Mouse (Mus musculus) adrenal gland, adult 10 weeks (tissue): ENCODE data around the gene Gabrd. TPM values are rescaled to one million over a fixed set of nuclear protein-coding genes. Genes with fewer than 3 reads are reported as not detected.

Source experiments
- polyA plus RNA-seq: library from polyadenylated mRNA; stranded (reverse); fragments of 350-450 nt; fragmentation: Illumina TruSeq; extraction: RNeasy Lipid Tissue Mini Kit (QIAGEN cat#74804); gene quantifications from one replicate; pipeline ENCODE4 v1.2.3, GENCODE M21; 2014; ENCODE audit warnings: low read depth, low replicate concordance

Gabrd gene
- polyA plus RNA-seq: not detected

GRCm38 (mm10) chr4:155397511-155398221 lies at the start of gene Gabrd:
Gene Gabrd, minus strand, starts transcription at chr4:155398112.

GRCm38 (mm10) chr4:155409058-155409776 lies 11.3 kb upstream of the Gabrd start, which contains the start of gene Cfap74:
Gene Cfap74, plus strand, starts transcription at chr4:155409190.

GRCm38 (mm10) chr4:155361303-155361791 lies 36.6 kb downstream of the Gabrd start, which contains the start of gene Prkcz:
Gene Prkcz, minus strand, starts transcription at chr4:155361361.

Other genes starting within 250 kb of the Gabrd start
- 70.6 TPM for gene Ski, start 175.5 kb downstream of the Gabrd start, polyA plus RNA-seq
- gene Faap20, start 148.3 kb downstream of the Gabrd start, polyA plus RNA-seq: 1.3 TPM
- 1.2 TPM for gene Prkcz, start 36.8 kb downstream of the Gabrd start, polyA plus RNA-seq
- 0.47 TPM for gene Cfap74, start 11.1 kb upstream of the Gabrd start, polyA plus RNA-seq
- not detected for gene Tmem52, start 71.0 kb upstream of the Gabrd start, polyA plus RNA-seq
- 228 TPM for gene Gnb1, start 93.2 kb upstream of the Gabrd start, polyA plus RNA-seq
- gene Nadk, start 164.3 kb upstream of the Gabrd start, polyA plus RNA-seq: 136 TPM
- gene Slc35e2, start 203.3 kb upstream of the Gabrd start, polyA plus RNA-seq: 35.3 TPM
- gene Cdk11b, start 226.7 kb upstream of the Gabrd start, polyA plus RNA-seq: 72.3 TPM
- gene Gm10563, start 247.3 kb upstream of the Gabrd start, polyA plus RNA-seq: not detected